Mouse (Mus musculus): ENCODE measurements at regions not wholly inside any gene's neighbourhood (a gene's known extent, or its start where the extent isn't known, plus 50 kb on each side); places are given as distances from the start of the nearest gene placed in this dataset.

DNA sequence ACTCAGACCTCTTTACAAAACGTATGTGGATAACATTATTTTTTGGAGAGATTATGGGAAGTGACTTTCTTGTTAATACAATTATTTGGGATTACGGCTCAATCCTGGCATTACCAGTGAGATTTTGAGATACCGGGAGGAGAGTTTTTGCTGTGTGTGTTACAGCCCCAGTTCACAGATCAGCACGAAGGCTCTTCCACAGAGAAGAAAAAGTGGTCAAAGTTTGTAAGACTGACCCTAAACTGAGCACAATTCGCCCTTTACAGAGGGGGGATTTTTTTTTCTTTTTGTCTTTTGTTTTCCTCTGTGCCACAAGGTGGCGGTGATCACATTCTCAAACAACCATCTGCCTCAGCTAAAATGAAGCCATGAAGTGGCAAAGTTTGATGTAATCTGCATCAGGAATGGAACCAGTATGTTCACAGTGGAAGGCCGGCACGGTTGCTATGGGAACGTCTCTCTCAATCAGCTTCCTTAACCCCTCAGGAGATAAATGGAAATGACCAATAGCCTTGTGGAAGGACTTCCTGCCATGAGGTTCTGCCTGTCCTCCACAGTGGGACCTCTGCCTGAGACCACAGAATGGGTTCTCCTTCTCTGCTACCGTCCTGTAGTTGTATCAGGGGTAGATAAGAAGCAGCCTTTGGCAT is 66.6 kb upstream of the Tut7 start:
- peaks cover 3% of the 10 kb centered on the region; the same call in 1 of the 2 replicates for H3K4me1 ChIP-seq (ENCODE audit: control insufficient read depth, insufficient read depth, low read length)
- H3K4me3 ChIP-seq (ENCODE audit: low read depth, low read length) = no peak overlapping the region
- DNase-seq (ENCODE audit: low spot score, missing footprints) (peak; percentile 94), ATAC-seq (ENCODE audit: low FRiP score) (peak; percentile 86)
- WGBS = 21% methylated on average over 10 of the region's 10 CpGs
- H3K4me2 ChIP-seq = no peak overlapping the region
- H3K27ac ChIP-seq (ENCODE audit: low read depth, low read length) = no peak overlapping the region
- H3K36me3 ChIP-seq (ENCODE audit: control insufficient read depth, insufficient read depth, low read length) = no peaks in the 10 kb centered on the region
- H3K9ac ChIP-seq (ENCODE audit: low read length) = no peak overlapping the region
- H3K9me3 ChIP-seq (ENCODE audit: control insufficient read depth, low read length) = peaks cover 4% of the 10 kb centered on the region; the same call in 1 of the 2 replicates
- no peaks in the 10 kb centered on the region for H3K27me3 ChIP-seq (ENCODE audit: control insufficient read depth, insufficient read depth, low read length)

DNA sequence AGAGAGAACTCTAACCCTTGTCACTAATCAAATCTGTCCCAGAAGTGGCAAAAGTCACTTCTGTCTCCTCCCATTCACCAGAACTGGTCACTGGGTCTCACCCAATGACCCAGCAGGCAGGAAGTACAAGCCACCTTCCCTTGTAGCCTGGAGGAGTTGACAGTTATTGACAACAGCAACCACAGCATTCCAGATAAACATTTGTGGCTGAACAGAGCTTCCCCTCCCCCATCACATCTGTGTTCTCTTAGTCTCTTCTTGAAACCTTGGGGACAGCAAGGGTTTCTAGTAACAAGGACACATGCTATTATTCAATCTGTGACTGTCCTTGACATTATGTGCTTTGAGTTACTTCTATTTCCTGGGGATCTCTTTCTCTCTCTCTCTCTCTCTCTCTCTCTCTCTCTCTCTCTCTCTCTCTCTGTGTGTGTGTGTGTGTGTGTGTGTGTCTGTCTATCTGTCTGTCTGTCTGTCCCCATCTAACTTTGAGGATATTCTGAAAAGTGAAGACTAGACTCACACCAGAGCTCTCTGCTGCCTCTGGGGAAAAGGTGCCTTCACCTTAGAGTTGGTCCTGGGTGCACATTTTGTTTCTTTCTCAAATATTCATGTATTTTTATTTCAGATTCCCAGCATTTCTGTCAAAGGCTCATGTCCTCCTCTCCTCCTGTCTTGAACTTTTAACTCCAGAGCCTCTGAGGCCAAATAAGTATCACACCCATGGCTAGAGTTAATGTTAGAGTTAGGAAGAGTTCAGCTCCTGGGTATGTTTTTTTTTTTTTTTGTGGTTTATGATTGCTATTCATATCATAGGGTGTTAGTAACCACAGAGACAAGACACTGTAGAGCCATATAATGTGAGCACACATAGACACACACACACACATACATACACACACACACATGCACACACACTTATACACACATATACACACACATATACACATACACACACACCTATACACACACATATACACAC is 65.4 kb upstream of the Tut7 start:
- ATAC-seq (ENCODE audit: low FRiP score) = no peak
- no peak for DNase-seq (ENCODE audit: low spot score, missing footprints)
- no peak overlapping the region for H3K4me2 ChIP-seq

DNA sequence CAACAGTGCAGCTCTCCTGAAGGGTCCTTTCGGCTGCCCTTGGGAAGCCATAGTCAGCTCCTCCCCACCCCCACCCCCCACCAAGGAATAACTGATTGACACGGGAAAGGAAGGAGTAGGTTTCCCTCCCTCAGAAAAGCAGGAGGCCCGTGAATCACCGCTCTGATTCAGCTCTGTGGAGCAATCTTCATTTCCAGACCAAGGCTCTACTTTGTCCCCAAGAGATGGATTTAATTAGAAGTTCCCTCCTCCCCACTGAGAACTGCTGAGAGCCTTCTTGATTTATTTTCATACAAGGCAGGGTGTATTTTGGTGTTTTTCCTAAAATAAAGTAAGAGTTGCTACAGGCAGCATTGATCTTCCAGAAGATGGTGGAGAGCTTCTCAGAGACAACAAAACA is 64.4 kb upstream of the Tut7 start:
- Histone ChIP-seq H3K4me3 (ENCODE audit: low read depth, low read length) (no peak overlapping the region), H3K36me3 (ENCODE audit: control insufficient read depth, insufficient read depth, low read length) (no peaks in the 10 kb centered on the region), H3K9me3 (ENCODE audit: control insufficient read depth, low read length) (peaks cover 4% of the 10 kb centered on the region; the same call in 1 of the 2 replicates), H3K27ac (ENCODE audit: low read depth, low read length) (no peak overlapping the region), H3K27me3 (ENCODE audit: control insufficient read depth, insufficient read depth, low read length) (no peaks in the 10 kb centered on the region), H3K4me1 (ENCODE audit: control insufficient read depth, insufficient read depth, low read length) (peaks cover 3% of the 10 kb centered on the region; the same call in 1 of the 2 replicates), H3K9ac (ENCODE audit: low read length) (no peak overlapping the region), H3K4me2 (no peak overlapping the region)
- DNase-seq (ENCODE audit: low spot score, missing footprints) (no peak), ATAC-seq (ENCODE audit: low FRiP score) (no peak)
- 73% methylated on average over 4 of the region's 4 CpGs for WGBS

More for the DNA sequence above, 65.4 kb upstream of the Tut7 start:
- Histone ChIP-seq H3K9me3 (ENCODE audit: control insufficient read depth, low read length) (peaks cover 4% of the 10 kb centered on the region; the same call in 1 of the 2 replicates), H3K4me1 (ENCODE audit: control insufficient read depth, insufficient read depth, low read length) (peaks cover 3% of the 10 kb centered on the region; the same call in 1 of the 2 replicates), H3K36me3 (ENCODE audit: control insufficient read depth, insufficient read depth, low read length) (no peaks in the 10 kb centered on the region), H3K9ac (ENCODE audit: low read length) (no peak overlapping the region), H3K27ac (ENCODE audit: low read depth, low read length) (no peak overlapping the region), H3K4me3 (ENCODE audit: low read depth, low read length) (no peak overlapping the region), H3K27me3 (ENCODE audit: control insufficient read depth, insufficient read depth, low read length) (no peaks in the 10 kb centered on the region)

DNA sequence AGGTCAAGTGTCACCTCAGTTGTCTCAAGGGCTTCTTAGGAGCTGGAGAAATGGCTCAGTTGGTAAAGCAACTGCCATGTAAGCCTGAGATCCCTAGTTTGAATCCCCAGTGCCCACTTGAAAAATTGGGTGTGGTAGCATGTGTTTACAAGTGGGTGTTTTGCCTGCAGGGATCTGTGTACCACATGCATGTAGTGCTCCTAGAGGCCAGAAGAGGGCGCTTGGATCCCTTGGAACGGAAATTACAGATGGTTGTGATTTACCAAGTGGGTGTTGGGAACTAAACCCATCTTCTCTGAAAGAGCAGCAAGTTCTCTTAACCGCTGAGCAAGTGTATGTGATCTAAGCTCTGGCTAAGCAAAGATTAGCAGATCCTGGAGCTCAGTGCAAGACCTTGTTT is 63.6 kb upstream of the Tut7 start:
- H3K4me1 ChIP-seq (ENCODE audit: control insufficient read depth, insufficient read depth, low read length) = peaks cover 3% of the 10 kb centered on the region; the same call in 1 of the 2 replicates
- no peaks in the 10 kb centered on the region for H3K36me3 ChIP-seq (ENCODE audit: control insufficient read depth, insufficient read depth, low read length)
- no peak overlapping the region for H3K27ac ChIP-seq (ENCODE audit: low read depth, low read length)
- H3K4me3 ChIP-seq (ENCODE audit: low read depth, low read length) = no peak overlapping the region
- DNase-seq (ENCODE audit: low spot score, missing footprints) (no peak), ATAC-seq (ENCODE audit: low FRiP score) (no peak)
- H3K4me2 ChIP-seq = no peak overlapping the region
- WGBS = 58% methylated on average over 3 of the region's 3 CpGs
- H3K9me3 ChIP-seq (ENCODE audit: control insufficient read depth, low read length) = peaks cover 4% of the 10 kb centered on the region; the same call in 1 of the 2 replicates
- no peaks in the 10 kb centered on the region for H3K27me3 ChIP-seq (ENCODE audit: control insufficient read depth, insufficient read depth, low read length)
- no peak overlapping the region for H3K9ac ChIP-seq (ENCODE audit: low read length)

DNA sequence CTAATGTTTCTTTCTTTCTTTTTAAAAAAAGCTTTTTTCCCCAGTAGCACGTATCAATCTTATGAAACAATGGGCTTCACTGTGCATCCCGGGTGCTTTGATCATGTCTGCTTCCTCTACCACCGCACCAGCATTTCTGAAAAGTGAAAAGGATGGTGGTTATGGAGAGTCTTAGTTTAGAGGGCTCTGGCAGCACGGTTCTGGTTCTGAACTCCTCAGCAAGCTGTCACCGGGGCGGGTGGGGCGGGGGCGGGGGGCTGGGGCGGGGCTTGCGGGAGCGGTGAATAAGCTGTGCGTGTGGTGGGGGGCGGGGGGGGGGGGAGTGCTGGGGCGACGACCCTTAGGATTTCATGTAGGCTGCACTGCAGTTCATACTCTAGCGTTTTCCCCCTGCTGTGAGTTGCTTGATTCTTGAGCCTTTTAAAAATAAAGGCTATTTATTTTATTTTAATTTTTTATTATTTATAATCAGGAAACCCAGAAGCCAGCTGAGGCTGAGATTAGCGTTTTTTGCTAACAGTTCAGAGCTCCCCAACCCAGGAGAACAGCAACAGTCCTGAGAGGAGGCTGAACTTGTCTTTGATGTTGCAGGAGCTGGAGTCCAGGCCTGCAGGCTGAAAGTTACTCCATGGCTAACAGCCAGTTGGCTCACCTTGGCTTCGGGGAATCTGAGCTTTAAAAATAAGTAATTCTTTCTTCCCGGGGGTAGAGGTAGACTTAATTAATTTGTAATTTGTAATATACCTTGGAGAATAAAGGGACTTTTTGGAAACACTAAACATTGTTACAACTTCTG is 59.2 kb upstream of the Tut7 start:
- H3K27me3 ChIP-seq (ENCODE audit: control insufficient read depth, insufficient read depth, low read length) = no peaks in the 10 kb centered on the region
- no peaks in the 10 kb centered on the region for H3K36me3 ChIP-seq (ENCODE audit: control insufficient read depth, insufficient read depth, low read length)
- H3K27ac ChIP-seq (ENCODE audit: low read depth, low read length) = no peak overlapping the region
- 38% methylated on average over 12 of the region's 19 CpGs for WGBS
- H3K4me2 ChIP-seq = no peak overlapping the region
- H3K9ac ChIP-seq (ENCODE audit: low read length) = no peak overlapping the region
- H3K4me3 ChIP-seq (ENCODE audit: low read depth, low read length) = no peak overlapping the region
- H3K9me3 ChIP-seq (ENCODE audit: control insufficient read depth, low read length) = peaks cover 4% of the 10 kb centered on the region; the same call in 1 of the 2 replicates
- DNase-seq (ENCODE audit: low spot score, missing footprints) (no peak), ATAC-seq (ENCODE audit: low FRiP score) (no peak)
- no peaks in the 10 kb centered on the region for H3K4me1 ChIP-seq (ENCODE audit: control insufficient read depth, insufficient read depth, low read length)

DNA sequence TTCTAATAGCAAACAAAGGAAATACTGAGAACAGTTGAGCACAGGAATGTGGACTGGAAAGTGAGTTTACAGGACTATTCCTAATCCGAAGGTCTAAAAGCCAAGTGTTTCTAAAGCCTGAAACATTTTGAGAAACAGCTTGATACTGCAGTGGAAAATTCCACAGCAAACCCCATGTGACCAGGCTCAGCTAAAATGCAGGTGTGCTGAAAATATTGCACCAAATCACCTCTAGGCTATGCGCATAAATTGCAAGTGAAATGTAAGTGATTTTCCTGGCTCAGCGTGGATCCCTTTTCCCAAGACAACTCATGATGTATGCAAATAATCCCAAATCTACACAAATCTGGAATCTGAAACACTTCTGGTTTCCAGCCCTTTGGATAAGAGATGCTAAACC is 57.1 kb upstream of the Tut7 start:
- Histone ChIP-seq H3K9ac (ENCODE audit: low read length) (no peak overlapping the region), H3K27me3 (ENCODE audit: control insufficient read depth, insufficient read depth, low read length) (no peaks in the 10 kb centered on the region), H3K4me1 (ENCODE audit: control insufficient read depth, insufficient read depth, low read length) (no peaks in the 10 kb centered on the region), H3K4me3 (ENCODE audit: low read depth, low read length) (no peak overlapping the region), H3K9me3 (ENCODE audit: control insufficient read depth, low read length) (no peaks in the 10 kb centered on the region), H3K36me3 (ENCODE audit: control insufficient read depth, insufficient read depth, low read length) (no peaks in the 10 kb centered on the region), H3K4me2 (no peak overlapping the region), H3K27ac (ENCODE audit: low read depth, low read length) (no peak overlapping the region)
- ATAC-seq (ENCODE audit: low FRiP score) = no peak
- DNase-seq (ENCODE audit: low spot score, missing footprints) = no peak
- WGBS = 85% methylated on average over 3 of the region's 3 CpGs

DNA sequence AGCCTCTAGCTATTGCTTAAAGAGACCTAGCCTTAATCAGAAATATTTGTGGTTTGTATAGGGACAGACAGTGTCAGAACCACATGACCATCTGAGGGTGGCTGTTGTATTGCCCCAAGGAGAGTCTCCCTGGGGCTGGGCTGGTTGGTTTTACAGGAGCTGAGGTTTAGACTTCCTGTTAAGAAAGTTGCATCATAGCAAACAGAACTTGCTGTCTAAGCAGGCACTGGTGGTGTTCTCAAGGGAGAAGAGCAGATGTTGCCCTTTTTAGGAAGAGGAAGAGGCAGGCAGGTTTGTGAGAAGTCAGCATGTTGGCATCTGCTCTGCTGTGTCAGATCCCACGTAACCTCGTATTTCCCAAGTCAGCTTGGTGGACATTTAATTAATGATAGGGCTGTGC is 52.7 kb upstream of the Tut7 start:
- WGBS = 77% methylated on average over 2 of the region's 2 CpGs
- H3K4me3 ChIP-seq (ENCODE audit: low read depth, low read length) = no peak overlapping the region
- no peaks in the 10 kb centered on the region for H3K27me3 ChIP-seq (ENCODE audit: control insufficient read depth, insufficient read depth, low read length)
- no peak overlapping the region for H3K9ac ChIP-seq (ENCODE audit: low read length)
- H3K36me3 ChIP-seq (ENCODE audit: control insufficient read depth, insufficient read depth, low read length) = no peaks in the 10 kb centered on the region
- DNase-seq (ENCODE audit: low spot score, missing footprints) (no peak), ATAC-seq (ENCODE audit: low FRiP score) (no peak)
- no peaks in the 10 kb centered on the region for H3K4me1 ChIP-seq (ENCODE audit: control insufficient read depth, insufficient read depth, low read length)
- H3K9me3 ChIP-seq (ENCODE audit: control insufficient read depth, low read length) = no peaks in the 10 kb centered on the region
- no peak overlapping the region for H3K27ac ChIP-seq (ENCODE audit: low read depth, low read length)
- no peak overlapping the region for H3K4me2 ChIP-seq

DNA sequence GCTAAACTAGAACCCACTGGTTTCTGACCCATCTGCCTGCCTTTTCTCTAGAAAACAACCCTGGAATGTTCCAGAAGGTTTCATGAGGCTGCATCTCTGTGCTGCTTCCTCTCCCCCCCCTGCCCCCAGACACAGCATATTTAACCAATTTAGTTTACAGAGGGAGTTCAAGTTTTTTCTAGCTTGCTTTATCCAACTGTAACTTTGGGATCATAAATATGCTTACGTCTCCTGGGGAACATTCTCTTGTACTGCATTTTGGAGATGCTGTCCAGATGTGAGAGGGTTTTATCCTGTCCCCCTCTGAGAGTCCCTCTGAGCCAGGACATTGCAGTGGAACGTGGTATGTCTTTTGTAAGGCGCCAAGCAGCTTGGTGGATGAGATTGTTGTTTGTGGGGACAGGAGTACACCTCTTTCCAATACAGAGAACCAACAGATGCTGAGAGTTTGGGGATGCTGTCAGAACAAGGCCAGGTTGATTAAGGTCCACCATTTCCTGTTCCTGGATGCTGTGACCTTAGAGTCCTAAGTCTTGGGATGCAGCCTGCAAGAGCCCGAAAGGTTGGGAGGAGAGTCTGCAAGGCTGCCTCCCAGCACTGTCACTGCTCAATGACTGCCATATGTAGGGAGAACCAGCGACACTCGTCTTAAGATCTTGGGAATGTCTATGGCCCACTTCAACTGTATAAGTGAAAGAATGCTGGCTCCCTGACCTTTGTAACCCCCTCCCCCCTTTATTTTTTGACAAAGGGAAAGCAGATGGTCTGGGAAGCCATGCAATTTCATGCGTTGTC is 51.4 kb upstream of the Tut7 start:
- no peak overlapping the region for H3K27ac ChIP-seq (ENCODE audit: low read depth, low read length)
- H3K4me2 ChIP-seq = no peak overlapping the region
- no peak overlapping the region for H3K4me3 ChIP-seq (ENCODE audit: low read depth, low read length)
- H3K9me3 ChIP-seq (ENCODE audit: control insufficient read depth, low read length) = no peaks in the 10 kb centered on the region
- no peak overlapping the region for H3K9ac ChIP-seq (ENCODE audit: low read length)
- no peaks in the 10 kb centered on the region for H3K4me1 ChIP-seq (ENCODE audit: control insufficient read depth, insufficient read depth, low read length)
- no peaks in the 10 kb centered on the region for H3K36me3 ChIP-seq (ENCODE audit: control insufficient read depth, insufficient read depth, low read length)
- H3K27me3 ChIP-seq (ENCODE audit: control insufficient read depth, insufficient read depth, low read length) = no peaks in the 10 kb centered on the region
- 73% methylated on average over 7 of the region's 7 CpGs for WGBS
- DNase-seq (ENCODE audit: low spot score, missing footprints) (no peak), ATAC-seq (ENCODE audit: low FRiP score) (no peak)
